Mouse (Mus musculus) c-Kit-positive CD71-positive TER-119-negative erythroid progenitor cells, embryonic 14.5 days (primary cell): ENCODE measurements around the gene Fgf14.
"Not testable (repeated sequence)": the region's sequence is repeated elsewhere in the genome, so short reads cannot be mapped to it uniquely, and the experiment has no call there.

ENCODE experiments used
- DNase-seq: peaks from one replicate; pipeline ENCODE4 v3.0.0-alpha.2; 2013; ENCODE audit warnings: low read depth

Gene Fgf14

DNA sequence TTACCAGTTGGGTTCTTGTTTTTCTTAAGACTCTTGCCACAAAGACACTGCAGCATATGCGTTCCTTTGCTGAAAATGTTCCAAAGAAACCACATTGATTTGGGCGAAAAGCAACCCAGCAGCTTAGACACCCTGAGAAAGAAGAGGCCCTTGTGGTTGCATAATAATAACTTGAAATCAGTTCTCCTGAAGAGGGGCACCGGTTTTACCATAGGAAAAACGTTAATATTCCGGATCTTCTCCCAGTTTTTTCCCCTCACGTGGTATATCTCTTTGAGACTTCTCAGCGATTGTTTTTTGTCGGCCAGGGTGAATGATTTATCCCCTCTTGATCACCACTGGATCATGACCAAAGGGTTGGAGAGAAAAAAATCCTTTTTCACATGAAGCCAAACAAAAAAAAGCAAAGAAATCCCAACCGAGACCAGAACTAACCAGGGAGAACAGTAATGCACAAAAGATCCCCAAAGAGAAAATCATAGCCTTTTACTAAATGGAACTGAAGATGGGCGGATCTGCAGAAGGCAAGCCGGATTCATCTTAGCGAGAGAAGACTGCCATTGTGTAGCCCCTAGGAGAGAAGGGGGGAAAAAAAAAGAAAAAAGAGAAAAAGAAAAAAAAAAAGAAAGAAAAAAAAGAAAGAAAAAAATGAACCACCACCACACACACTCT is at the start of gene Fgf14:
TSS of gene Fgf14 (minus strand) at position 622 of the 672 bp plus-strand sequence.
- no peak for DNase-seq

DNA sequence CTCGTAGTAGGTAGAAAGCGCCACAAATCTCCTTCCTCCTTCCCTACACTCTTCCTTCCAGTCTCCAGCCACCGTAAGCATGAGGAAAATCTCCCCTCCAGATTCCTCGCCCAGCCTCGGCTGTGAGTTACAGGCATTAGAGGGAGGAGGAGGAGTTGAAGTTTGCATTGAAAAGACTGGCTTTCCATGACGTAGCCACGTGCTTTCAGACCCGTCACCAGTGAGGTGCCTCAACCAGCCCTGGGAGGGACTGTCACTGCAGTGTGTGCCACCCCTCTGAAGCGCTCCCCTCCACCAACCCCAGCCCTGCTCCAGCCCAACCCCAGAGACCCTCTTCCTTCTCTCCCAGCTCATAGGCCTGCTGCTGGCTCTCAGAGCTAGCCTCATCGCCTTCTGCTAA is 452 bp upstream of the Fgf14 start:
- DNase-seq: no peak

DNA sequence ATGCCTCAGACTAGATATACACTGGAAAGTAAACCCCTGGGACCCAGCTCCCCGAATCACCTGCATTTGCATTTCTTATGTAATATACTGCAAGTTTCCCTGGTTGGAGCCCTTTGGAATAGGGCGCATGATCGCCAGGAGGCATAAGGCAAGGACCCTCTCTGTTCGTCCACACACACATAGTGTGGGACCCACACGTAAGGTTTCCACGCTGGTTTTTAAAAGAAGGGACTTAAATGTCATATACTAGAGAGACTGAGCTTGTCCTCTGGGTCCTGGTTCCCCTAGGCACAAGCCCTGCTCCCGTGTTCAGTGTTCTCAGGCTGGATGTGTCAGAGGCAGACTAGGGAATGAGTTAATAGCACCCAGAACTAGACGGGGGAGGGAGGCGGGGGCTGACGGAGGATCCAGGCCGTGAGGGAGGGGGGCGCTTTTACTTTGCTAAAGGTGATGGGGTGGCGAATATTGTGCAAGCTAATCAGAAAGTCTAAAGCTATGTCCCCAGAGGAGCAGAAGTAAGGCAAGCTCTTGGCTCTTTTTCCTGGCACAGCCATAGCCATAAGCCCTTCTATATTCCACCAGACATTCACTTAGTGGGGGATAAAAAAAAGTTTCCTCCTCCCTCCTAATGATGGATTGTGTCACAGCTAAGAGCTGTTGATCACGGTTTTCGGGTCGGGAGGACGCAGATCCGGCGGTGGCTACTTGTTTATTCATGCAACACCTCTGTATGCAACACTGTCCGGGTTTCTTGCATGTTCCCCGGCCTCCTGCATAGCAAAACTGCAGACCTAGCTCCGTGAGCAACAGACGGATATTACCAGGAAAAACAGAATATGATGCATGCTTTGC is 1.0 kb downstream of the Fgf14 start:
- no peak for DNase-seq

DNA sequence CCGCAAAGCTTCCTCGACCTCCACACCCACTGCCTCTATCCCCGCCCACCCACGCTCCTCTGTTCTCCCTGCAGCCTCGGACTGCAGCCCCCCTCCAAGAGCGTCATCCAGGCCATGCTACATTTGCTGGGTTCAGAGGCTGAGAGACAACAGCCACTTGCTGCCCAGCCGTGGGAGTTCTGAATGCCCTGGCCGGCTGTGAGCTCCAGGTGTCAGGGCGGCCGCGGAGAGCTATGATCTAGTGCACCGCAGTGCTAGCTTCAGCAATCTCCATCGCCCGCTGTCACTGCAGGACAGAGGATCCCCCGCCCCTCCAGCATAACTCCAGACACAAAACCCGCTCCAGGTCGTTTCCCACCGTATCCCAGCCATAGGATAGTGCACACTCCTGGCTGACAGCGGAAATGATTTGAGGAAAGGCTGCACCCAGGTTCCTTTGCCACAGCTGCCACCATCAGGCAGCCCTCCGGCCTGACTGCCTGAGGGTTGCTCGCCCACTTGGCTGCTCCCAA is 1.7 kb downstream of the Fgf14 start:
- no peak for DNase-seq

DNA sequence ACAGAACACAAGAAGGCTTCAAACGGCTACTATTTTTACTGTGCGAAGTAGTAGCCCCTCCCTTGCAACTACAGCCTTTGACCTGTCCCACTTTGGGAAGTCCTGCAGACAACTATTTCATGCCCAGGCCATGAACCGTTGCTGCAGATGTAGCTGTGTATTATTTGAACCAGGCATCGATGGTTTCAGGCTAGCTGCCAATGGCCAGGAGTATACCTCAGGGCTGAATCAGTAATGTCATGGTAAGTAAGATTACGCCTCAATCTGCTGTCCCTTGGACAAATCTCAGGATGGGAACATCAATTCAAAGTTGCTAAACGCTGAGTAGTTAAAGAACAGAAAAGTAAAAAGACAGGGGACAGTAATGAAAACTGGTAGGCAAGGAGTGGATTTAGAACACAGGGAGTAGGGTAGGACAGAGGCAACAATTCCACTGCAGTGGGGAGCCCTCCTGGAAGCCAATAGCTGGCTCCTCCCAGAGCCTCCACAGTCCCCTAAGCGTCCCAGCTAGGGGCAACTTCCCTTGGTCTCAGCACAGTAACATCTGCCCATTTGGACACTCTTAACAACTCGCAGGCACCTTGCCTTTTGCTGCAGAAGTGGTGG is 2.3 kb downstream of the Fgf14 start:
- no peak for DNase-seq

DNA sequence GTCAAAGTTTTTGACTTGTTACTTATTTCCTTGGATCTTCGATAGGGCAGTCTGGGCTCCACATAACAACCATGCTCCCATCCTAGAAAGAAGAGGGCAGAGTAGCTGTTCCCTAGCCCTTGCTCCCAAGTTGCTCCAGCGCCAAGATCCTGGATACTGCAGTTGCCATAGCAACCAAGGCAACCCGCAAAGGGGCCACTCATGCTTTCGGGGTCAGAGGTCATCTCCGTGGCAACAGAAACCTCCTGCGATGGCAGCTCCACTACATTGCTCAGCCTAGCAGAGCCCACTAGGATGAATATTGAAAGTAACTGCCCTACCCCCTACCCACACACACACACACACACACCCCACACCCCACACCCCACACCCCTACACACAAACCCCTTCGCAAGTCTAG is 7.2 kb downstream of the Fgf14 start:
- no peak for DNase-seq

DNA sequence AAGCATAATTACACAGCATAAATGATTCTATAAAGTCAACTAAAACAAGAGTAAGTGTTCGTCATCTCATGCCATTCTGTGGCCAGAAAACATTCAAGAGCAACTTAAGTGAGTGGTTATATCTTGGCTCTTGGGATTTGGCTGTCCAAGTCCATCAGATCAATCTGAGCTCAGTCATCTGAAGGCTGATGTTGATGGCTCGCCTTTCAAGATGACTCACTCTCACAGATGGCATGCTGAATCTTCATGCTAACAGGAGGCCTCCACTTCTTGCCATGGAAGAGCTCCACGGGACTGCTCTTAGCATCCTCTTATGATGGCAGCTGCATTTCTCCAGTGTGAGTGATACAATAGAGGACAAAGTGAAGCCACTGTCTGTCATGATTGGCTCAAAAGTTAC is 34.1 kb downstream of the Fgf14 start:
- DNase-seq: no peak

DNA sequence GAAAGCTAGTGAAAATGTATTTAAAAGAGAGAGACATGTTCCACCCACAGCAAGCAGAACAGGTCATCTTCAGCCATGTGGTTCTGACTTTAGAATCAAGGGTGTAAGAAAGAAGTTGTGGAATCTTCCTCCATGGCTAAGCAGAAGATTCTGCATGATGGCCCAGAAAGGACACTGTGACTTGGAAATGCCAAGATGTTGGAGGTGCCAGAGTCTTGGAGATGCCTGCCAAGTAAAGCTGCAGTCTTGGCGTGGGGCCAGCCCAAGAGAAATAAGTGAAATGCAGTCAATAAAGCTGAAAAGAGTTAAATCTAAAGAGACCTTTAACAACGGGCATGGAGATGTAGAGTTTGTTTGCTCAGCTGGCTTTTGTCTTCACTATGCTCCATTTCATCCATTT is 42.0 kb downstream of the Fgf14 start:
- no peak for DNase-seq

DNA sequence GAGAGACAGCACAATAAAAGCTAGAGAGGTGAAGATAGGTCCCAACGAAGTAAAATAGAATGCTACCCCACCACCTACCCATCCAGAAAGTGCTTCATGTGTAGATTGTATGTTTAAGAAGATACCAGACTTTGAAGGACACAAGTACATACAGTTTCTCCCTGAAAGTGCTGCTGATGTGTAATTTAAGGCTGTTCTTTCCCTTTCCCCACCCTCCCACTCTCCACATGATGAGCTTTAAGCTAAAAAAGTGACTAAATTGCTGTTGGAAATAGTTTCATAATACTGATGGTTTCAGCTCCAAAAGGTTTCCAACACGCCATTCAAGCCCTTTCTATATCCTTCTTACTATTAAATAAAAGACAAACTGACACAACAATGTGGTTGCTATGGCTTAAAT is 63.5 kb downstream of the Fgf14 start:
- no peak for DNase-seq

DNA sequence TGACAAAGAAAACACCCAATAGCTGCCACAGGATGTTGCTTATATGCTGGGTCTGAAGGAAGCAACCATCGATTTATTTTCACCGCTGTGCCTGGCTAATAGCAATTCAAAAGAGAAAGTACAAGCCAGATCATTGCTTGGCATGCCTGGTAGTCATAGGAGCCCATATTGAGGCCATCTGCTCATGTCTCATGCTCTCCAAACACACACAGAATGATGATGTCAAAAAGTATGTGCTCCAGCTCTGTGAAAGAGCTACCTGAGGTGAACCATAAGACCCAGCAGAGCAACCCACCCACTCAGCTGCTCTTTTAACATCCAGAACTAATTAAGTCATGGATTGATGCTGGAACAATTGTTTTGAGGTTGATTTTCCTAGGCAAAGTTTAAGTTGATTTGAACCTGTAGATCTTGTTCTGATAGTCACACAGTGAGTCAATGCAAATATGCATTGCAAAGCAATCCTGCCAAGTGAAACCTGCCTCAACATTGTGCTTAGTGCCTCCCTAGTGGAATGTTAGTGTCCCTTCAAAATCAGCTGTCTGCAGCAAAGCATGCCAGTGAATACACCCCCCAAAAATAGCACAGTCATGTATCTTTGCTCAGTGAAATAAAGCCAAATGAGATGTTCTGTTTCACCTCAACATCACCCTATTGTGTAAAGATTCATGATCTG is 70.8 kb downstream of the Fgf14 start:
- no peak for DNase-seq

DNA sequence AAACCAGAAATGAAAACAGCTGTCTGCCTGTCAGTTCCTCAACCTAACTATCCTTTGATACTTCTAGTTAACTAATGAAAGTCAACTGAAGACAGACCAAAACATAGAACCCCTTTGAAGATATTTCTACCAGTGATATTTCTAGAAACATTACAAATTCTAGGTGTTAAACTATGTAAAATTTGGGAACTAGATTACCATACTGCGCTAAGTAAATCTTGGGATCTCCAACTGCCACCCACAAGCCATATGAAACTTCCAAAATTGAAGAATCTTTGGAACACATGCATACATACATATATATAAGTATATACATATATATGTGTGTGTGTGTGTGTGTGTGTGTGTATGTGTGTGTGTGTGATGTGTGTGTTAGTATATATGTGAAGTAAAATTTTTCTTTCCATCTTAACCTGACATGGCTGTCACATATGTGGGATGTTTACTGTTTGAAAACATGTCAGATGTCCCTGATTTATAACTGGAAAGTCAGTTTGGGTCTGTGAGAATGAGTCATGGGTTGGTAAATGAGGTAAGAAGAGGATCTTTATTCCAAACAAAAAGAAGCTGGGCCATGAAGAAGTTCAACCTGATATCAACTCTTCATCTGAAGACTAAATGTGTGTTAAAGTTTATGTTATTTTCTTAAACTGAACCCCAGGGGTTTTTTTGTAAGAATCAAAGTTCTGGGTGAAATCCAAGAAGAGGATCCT is 71.7 kb downstream of the Fgf14 start:
- DNase-seq: no peak

DNA sequence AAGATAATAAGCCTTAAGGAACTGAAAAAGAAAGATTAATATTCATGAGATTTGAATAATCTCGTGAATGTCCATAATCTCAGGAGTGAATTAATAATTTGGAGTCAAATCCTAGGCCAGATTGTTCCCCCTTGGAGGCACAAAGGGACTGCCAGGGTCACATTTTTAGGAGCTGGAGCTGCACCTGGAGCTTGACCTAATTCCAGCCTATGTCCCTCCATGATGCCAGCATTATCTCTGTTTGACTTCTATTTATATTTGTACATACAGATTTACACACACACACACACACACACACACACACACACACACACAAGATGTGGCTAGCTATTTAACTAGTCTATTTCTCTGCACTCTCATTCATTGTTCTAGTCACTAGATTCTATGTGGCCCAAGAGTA is 100.4 kb downstream of the Fgf14 start:
- DNase-seq: no peak

DNA sequence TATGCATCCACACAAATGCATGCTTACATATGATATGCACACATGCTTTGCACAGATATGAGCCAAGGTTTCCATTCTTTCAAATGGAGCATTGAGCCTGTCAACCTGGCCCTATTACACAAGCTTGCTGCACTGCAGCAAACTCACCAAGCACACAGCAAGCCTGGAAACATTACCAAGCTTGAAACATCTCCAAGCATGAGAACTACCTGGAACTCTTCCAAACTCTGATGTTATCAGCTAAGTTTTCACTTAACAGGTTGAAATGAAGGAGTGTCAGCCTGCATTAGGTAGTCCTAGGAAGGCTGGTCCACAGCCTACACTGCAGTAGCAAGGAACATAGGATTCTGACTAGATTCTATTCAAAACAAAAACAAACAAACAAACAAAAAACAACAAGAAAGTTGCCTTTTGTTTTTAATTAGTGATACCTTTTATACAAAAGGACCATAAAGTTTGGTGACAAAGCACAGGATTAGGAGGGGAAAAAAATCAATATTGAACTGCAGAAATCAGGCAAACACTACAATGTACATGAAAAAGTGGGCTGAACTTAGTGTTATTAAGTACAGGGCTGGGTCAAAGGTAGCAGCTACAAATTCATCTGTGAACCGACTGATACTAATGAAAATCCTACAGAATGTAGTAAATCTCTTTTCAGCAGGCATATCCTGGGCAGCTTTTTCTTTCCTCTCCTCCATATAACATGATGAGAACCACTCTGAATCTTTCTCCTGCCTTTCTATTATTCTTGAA is 101.6 kb downstream of the Fgf14 start:
- DNase-seq: no peak

DNA sequence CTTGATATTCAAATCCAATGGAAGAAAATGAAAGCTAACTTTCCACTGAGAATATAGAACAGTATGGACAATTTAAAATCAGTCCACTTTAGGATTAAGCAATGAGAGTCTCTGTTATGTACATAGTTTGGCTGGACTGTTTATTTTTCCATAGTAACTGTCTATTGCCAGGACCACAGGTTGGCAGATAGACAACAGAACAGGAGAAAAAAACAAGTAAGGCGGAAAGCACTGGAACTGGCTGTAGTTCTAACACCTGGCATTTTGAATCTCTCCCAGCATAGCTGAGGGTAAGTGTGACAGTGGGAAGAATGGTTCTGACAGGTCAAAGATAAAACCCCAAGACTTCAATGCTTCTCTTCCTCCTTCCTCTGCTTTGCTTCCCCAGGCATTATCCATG is 110.5 kb downstream of the Fgf14 start:
- DNase-seq: no peak

DNA sequence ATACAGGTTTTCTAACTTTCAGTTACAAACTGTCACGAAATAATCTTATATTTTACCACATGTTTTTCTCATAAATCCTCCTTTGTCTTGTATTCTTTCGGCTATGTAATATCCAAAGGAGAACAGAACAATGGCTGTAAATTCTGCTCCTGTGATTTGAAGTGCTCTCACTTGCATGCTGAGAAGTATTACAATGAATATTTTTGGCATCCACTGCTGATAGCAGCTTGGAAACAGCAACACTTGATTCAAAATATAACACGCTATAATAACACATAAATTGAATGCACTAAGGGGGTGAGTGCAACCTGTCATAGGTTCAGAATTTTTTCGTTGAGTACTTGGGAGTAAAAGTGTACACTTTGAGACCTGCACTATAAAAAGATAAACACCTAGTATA is 115.4 kb downstream of the Fgf14 start:
- no peak for DNase-seq

DNA sequence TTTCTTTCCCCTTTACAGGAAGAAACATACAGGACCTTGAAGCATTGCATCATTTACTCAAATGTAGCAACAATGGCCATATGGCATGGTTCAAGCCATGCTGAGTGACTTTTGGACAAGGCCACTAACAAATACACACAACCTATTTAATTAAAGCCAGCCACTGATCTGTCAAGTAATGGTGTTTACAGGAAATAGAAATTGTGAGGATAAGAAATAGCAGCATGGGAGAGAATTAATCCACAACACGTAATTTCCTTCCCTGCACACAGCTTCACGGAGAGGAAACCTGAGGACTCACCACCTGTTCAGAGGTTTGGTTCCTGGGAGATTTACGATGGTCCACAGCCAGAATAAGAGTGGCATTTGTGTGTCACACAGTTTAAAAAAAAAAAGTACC is 140.8 kb downstream of the Fgf14 start:
- no peak for DNase-seq

DNA sequence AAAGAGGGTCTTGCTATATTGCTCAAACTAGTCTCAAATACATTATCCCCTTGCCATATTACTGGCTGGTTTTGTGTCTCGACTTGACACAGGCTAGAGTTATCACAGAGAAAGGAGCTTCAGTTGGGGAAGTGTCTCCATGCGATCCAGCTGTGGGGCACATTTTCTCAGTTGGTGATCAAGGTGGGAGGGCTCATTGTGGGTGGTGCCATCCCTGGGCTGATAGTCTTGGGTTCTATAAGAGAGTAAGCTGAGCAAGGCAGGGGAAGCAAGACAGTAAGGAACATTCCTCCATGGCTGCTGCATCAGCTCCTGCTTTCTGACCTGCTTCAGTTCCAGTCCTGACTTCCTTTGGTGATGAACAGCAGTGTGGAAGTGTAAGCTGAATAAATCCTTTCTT is 141.6 kb downstream of the Fgf14 start:
- not testable (repeated sequence) for DNase-seq

DNA sequence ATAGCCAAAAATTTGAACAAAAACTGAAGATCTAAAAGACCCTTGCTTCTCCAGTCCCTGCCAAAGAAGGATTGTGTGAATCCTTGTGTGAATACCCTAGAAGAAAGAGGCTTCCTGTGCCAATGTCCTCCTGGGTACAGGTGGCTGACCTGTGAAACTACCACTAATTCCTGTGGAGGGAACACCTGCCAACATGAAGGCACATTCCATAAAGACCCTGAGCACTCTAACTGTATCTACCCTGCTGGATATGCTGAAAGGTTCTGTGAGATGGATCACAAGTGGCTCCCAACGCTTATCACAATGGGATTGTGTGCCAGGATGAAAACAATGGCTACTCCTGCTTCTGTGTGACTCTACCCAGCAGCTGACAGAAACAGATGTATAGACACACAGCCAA is 144.9 kb downstream of the Fgf14 start:
- no peak for DNase-seq

DNA sequence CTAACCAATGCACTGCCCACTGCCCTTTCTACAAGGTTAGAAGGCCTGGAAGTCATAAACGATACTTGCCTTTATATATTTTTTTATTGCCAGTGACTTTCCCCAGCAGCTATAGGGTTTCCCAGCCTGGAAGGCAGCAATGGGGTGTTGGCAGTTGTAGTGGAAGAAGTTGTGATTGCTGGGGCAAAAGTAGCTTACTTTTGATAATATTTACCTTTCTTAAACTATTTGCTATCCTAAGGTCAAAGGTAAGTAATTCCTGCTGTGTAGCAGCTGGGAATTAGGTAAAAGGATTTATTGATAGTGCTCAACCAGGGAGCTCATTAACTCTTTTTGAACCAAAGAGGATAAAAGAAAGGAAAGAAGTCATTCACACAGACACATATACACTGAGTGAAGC is 164.9 kb downstream of the Fgf14 start:
- no peak for DNase-seq

DNA sequence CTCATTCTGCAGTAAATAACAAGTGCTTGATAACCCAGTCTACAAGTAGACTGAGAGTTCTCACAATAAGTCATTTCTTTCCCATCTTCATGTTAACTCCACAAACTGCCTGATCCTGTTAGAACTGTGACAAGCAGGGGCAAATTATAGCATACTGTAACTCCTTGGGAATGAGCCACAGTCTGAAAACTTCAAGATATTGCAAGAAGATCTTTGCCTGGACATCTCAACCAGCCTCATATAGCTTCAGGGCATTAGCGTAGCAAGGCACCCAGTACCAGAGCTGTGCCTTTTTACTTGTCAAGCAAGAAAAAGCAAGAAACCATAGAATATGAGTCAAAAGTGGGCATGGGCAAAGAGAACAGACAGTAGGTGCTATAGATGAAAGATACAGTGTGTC is 188.0 kb downstream of the Fgf14 start:
- DNase-seq: no peak

DNA sequence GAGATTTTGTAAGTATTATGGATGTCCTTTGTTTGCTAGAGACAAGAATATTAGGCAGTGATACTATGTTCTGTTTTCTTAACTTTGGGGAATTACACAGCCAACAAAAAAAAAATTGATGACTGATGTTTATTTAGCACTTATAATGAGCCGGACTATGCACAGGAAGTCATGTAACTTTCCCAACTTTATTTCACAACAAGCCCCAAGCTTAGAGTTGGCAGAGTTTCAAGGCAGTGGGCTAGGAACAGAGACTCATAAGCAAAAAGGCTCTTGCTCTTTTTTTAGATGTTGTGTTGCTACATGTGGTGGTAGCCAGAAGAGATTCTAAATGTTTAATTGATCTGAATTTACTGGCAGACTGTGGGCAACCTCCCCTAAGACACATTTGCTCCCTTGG is 191.7 kb downstream of the Fgf14 start:
- DNase-seq: no peak
